Mouse (Mus musculus) spleen, postnatal 36 days (tissue): Measurements from ENCODE around the gene Tepsin.

Experiments used
- DNase-seq, 2 experiments: peaks; one replicate each; pipeline ENCODE4 v3.0.0; 2022; ENCODE audit warnings: low spot score in 2 of 2, mixed read lengths in 1 of 2

Gene Tepsin

DNA sequence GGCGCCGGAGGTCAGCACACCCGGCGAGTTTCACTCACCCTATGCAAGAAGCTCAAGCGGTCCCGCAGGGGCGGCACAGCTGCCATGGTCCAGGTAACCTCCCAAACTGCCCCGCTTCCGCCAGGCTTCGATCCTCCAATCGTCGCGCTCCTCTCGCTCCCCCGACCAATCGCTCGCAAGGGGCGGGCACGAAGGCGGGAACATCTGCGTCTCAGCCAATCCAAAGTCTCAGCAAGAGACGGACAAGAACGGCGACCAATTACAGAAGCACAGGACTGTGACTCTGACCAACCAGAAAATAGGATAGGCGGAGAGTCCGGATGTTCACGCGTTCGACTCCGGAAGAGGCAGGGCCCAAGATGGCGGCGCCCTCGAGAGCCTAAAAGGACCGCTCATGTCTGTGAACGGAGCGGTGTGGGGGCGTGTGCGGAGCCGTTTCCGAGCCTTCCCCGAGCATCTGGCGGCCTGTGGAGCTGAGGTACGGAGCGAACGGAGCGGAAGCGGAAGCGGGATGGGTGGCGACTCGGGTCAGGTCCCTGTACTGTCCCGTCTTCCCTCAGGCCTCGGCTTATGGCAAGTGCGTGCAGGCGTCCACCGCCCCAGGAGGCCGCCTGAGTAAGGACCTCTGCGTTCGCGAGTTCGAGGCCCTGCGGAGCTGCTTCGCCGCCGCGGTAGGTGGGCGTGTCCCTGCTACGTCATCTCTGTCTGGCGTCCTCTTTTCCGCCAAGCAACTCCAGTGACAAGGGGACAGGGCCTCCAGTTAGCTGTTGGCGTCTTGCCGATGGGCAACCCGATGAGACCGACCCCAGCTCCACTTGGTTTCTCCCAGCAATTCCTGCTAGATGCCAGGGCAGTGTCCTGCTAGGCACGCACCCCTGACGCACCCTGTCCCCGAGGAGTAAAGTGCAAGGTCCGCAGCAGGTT, at the start of gene Tepsin, which contains the start of gene Ndufaf8:
Tepsin (minus strand) TSS at position 144 of the 924 bp plus-strand sequence.
Ndufaf8 (plus strand) TSS at position 341 of the 924 bp plus-strand sequence.
- peak; percentile 97 to 98 for DNase-seq

DNA sequence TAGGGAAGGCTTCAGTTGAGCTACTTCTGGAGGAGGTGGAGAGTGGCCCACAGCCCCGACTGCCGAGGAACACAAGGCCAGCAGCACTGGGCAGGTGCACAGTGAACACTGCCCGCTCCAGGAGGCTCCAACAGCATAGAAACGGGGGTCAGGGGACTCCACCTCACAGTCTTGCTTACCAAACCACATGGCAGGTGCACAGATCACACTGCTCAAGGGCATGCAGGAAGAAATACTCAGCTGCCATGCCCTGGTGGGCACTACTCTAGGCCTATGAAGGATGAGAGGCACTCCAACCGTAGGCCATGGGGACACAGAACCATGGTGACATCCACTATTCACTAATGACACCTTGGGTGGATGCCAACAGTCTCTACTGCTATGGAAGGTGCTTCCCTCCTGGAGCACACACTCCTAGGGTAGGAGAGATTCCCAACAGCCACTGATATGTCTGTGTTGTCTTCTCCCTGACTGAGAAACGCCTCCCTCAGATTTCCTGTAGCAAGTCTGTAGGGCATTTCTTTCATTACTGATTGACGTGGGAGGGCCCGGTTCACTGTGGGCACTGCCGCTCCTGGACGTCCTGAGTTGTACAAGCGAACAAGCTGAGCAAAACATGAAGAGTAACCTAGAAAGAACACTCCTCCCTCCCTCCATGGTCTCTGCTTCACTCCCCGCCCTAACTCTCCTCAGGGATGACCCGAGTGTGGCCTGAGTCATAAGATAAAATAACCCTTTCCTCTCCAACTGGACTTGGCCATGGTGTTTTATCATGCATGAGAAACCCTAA, 45.4 kb upstream of the Tepsin start:
- no peak for DNase-seq

DNA sequence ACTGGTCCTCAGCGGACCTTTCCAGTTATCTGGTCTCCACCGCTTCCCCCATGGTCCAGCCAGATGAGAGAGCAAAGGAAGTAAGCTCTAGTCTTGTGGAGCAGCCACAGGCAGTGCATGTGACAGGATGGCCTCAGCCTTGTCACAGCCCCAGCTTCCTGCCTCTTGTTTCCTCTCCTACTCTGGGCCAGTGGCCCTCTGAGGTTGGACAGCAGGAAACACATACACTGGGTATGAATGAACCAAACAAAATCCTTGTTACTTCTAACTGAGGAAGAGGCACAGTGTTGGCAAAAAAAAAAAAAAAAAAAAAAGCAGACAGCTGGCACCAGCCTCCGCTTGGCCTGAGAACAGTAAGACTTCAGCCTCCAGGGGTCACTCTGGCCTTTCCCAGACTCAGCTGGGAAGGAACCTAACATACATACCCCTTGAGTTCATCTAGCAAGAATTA, 44.1 kb upstream of the Tepsin start:
- peak; percentile 45 for DNase-seq

DNA sequence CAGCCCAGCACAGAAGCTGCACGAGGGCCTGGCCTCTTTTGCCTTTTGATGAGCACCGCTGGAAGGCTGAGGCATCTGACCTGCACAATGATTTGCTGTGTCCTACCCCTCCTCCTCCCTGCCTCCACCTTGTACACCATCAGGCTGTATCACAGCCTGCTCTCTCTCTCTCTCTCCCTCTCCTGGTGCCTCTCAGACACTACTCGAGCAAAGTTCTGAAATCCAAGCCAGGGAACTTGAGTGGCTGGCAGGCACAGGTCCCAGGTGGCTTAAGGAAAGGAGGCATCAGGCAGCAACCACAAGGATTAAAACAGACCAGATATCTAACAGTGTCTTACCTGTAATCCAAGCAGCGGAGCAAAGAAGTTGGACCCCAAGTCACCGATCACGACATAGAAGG, 41.7 kb upstream of the Tepsin start:
- no peak for DNase-seq

DNA sequence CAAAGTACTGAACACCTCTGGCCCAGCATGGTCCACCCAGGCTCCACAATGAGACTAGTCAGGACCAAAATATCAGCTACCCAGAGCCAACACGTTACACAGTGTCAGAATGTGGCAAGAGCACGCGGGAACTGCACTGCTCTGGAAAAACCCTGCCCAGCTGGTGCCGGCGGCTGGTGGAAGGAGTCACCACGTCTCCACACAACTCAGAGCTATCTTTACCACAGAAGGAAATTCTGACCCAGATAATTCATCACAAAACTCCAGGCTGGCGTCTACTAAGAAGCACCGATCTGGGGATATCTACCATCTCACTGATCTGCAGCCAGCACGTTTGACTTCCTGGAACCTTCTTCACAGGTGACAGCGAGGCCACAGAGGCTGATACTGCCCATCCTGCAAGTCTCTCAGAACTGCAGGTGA, 40.8 kb upstream of the Tepsin start:
- DNase-seq: no peak

DNA sequence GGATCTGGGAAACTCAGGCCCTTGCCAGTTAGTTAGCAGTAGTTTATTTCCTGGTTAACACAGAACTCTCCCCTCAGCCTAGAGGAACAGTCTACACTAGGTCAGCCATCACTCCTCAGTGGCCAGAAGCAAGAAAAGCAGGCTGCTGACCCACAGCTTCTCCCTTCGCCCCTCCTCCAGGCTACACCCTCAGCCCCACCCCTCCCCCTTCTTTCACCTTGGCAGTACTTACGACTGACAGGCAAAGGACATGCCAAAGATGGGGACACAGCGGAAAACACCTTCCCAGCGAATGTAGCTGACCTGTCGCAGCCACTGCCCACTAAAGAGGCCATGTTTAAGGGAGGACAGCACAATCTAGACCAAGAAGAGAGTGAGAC, 39.1 kb upstream of the Tepsin start:
- DNase-seq: no peak

GRCm38 (mm10) chr11:120136796-120137624, 38.5 kb upstream of the Tepsin start:
- no peak for DNase-seq

GRCm38 (mm10) chr11:120136195-120136594, 37.7 kb upstream of the Tepsin start:
- no peak for DNase-seq

GRCm38 (mm10) chr11:120134847-120135530, 36.5 kb upstream of the Tepsin start:
- DNase-seq: no peak

- DNase-seq: no peak
Measured at GRCm38 (mm10) chr11:120134148-120134547, 35.6 kb upstream of the Tepsin start.

GRCm38 (mm10) chr11:120129281-120129680, 30.8 kb upstream of the Tepsin start:
- DNase-seq: no peak

DNA sequence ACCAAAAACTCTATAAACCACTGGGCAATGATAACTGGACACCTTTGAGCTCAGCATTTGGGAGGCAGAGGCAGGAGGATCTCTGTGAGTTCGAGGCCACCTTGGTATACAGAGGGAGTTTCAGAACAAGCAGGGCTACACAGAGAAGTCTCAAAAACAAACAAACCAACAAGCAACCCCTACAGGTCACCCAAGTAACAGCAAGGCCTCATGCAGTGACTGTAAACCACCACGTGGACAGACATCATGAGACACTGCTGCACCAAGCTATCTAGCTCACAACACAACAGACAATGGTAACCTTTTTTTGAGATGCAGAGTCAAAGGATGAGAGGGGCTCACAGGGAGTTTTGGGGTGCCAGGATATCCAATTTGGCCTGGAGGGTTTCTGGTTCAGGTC, 28.3 kb upstream of the Tepsin start:
- no peak for DNase-seq

DNA sequence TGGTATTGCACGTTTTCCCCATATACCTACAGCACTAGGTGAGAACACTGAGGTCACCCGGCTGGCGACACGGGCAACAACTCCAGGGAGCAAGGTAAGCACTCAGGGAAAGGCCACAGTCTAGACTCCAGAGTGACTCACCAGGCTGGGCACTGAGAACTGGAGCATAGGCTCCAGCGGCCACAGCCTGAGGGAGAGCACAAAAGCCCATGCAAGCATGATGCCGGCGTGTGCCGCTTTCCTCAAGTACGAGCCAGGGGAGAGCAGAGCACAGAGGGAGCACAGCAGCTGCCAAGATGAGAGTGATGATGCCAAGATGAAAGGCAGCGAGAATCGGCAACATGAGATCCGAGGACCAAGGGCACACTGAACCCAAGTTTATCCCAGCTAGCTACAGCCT, 23.6 kb upstream of the Tepsin start:
- DNase-seq: no peak

- no peak for DNase-seq
Measured at GRCm38 (mm10) chr11:120120642-120121420, 22.3 kb upstream of the Tepsin start.

GRCm38 (mm10) chr11:120119936-120120541, 21.5 kb upstream of the Tepsin start:
- no peak for DNase-seq

- DNase-seq: no peak
Measured at GRCm38 (mm10) chr11:120119108-120119507, 20.6 kb upstream of the Tepsin start.

DNA sequence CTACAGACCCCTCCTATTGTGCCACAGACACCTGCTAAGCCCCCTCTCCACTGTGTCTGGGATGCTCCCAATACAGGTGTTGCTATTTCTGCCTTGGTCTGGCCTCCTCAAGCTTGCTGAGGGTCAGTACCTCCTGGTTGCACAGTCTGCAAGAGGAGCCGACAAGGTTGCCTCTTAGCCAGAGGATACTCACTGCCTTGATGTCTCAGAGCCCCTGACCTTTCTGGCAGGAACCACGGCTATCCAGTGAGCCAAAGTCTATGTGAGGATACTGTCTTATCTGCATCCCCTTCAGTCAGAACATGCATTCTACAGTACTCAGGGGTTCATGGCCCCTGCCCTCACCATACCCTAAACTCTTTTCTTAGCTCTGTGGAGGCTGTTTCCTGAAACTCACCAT, 19.1 kb upstream of the Tepsin start:
- no peak for DNase-seq

- no peak for DNase-seq
Measured at GRCm38 (mm10) chr11:120114488-120115215, 16.1 kb upstream of the Tepsin start.

DNA sequence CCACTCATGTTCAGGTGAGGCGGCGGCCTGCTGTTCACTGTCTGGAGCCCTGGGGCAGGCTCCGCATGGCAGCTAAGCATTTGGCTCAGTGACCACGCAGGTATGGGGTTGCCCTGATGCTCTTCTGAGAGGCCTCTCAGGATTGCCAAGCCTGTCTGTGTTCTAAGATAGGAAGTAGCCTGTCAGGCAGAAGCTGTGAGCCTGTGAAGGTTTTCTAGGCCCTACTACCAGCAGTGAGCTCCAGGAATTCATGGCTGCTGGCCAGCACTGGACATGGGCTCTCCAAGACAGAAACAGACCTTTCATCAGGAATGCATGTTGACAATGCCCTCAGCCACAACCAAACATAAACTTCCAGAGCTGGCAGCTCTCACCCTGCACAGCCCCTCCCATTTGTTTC, 13.6 kb upstream of the Tepsin start:
- no peak for DNase-seq
